Mouse (Mus musculus) lung, postnatal 0 days (tissue): ENCODE data around the gene Tnnt2. TPM values are rescaled to one million over a fixed set of nuclear protein-coding genes. Genes with fewer than 3 reads are reported as not detected.

Experiments used
- ATAC-seq: fragments of 200-750 bp; cut with Nextera tagmentation; 2 replicates; pipeline ENCODE4 v1.8.0; 2017; ENCODE audit warnings: moderate library complexity
- DNase-seq: peaks from one replicate; pipeline ENCODE4 v3.0.0-alpha.2; 2016; ENCODE audit warnings: low spot score
- H3K27ac ChIP-seq: fragments of 300-500 bp; sonication (generic); 2 replicates; pipeline ENCODE4 v1.5.1; 2014; ENCODE audit warnings: antibody characterized with exemption, mild to moderate bottlenecking, low read length, mixed read lengths
- H3K27me3 ChIP-seq: fragments of 300-500 bp; sonication (generic); replicated peaks from 2 replicates; pipeline ENCODE4 v1.6.1; 2014; ENCODE audit warnings: low read length, mixed read lengths; ENCODE audit not compliant: insufficient read depth
- H3K36me3 ChIP-seq: fragments of 300-500 bp; sonication (generic); 2 replicates; pipeline ENCODE4 v1.6.1; 2014; ENCODE audit warnings: low read length, mixed read lengths; ENCODE audit not compliant: insufficient read depth
- H3K4me1 ChIP-seq: fragments of 300-500 bp; sonication (generic); 2 replicates; pipeline ENCODE4 v1.6.1; 2014; ENCODE audit warnings: antibody characterized with exemption, low read depth, low read length, mixed read lengths; ENCODE audit not compliant: insufficient read depth
- H3K4me2 ChIP-seq: fragments of 300-500 bp; sonication (generic); replicated peaks from 2 replicates; pipeline ENCODE4 v1.6.1; 2014; ENCODE audit warnings: low read depth, mild to moderate bottlenecking, low read length, moderate library complexity, mixed read lengths
- H3K4me3 ChIP-seq: fragments of 300-500 bp; sonication (generic); 2 replicates; pipeline ENCODE4 v1.5.1; 2014; ENCODE audit warnings: low read depth, low read length
- H3K9ac ChIP-seq: fragments of 300-500 bp; sonication (generic); replicated peaks from 2 replicates; pipeline ENCODE4 v1.6.1; 2014; ENCODE audit warnings: low read depth, mild to moderate bottlenecking
- H3K9me3 ChIP-seq: fragments of 300-500 bp; sonication (generic); 2 replicates; pipeline ENCODE4 v1.6.1; 2016; ENCODE audit warnings: low read length, mixed read lengths
- CTCF ChIP-seq: IDR thresholded peaks from 2 replicates; pipeline ENCODE4 v1.5.1; 2016; ENCODE audit warnings: antibody characterized with exemption, mild to moderate bottlenecking
- EP300 ChIP-seq: IDR thresholded peaks from 2 replicates; pipeline ENCODE4 v1.6.1; 2016; ENCODE audit warnings: antibody characterized with exemption, mild to moderate bottlenecking, control low read depth
- WGBS: fragments of 180-500 bp; shearing (Covaris S2); extraction: QIAGEN DNeasy Blood & Tissue Kit; methylation state at CpG from one replicate; pipeline ENCODE4 v1.1.7; 2014; 5-methylcytosine and 5-hydroxymethylcytosine counted together
- polyA plus RNA-seq: library from polyadenylated mRNA; unstranded; fragments of >200 nt; fragmentation: Nextera tagmentation; extraction: Ambion mirVana; gene quantifications from 2 replicates; pipeline ENCODE4 v1.2.1, GENCODE M21; 2015

Tnnt2 gene
- polyA plus RNA-seq, 1 experiment from 2014 or later: 84.6 TPM

DNA sequence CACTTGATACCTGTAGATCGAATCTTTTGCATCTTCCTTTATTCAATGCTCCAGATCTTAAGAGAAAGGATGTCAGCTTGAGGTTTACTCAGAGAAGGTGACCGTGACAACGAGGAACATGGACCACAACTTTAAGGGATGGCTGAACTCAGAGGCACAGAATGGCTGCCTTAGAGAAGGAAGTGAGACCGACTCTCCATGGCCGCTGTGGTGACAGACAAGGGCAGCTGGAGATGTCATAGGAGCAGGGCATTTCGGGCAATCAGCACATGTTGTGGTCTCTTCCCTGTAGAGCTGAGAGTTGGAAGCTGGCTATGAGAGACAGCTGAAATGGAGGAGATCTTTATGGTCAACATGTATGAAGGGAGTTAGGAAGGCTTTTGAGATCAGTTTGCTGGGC, 28.7 kb downstream of the Tnnt2 start:
- Histone ChIP-seq H3K9me3 (no peaks in the 10 kb centered on the region), H3K36me3 (no peaks in the 10 kb centered on the region), H3K27ac (no peak overlapping the region), H3K9ac (no peak overlapping the region), H3K4me1 (no peaks in the 10 kb centered on the region), H3K4me3 (no peak overlapping the region), H3K27me3 (no peaks in the 10 kb centered on the region), H3K4me2 (no peak overlapping the region)
- no peak for ATAC-seq
- no peak for TF ChIP-seq EP300
- TF ChIP-seq CTCF: no peak
- 75% methylated on average over 6 of the region's 6 CpGs for WGBS
- DNase-seq: no peak

DNA sequence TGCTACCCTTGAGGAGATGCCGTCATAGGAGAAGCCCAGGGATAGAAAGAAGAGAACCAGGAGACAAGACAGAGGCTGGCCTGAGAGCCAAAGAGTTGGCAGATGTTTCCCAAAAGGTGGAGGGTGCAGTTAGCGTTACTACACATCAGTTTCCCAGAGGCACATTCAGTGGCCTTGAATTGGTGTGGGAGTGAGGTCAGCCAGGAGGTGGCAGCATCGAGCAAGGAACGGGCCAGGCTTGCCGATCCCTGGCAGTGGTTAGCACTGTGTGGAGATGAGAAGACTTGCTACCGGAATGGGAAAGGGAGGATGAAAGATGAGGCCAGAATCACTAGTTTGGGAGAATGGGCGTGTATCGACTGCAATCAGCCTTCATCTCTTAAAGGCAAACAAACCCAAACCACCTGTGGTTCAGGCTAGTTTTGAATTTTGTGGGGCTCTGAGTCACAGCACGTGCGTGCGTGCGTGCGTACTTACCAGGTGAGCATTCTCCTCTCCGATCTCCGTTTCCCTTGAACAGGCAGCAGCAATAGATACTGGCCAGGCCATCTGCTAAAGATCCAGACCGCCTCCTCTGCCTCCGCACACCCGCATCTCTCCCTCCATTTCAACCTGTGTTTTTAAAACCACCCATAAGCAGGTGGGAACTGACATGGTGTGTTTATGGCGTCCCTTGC, 29.5 kb downstream of the Tnnt2 start:
- TF ChIP-seq CTCF (peak; percentile 98), EP300 (no peak)
- Histone ChIP-seq H3K27ac (no peak overlapping the region), H3K4me3 (no peak overlapping the region), H3K27me3 (no peaks in the 10 kb centered on the region), H3K9ac (no peak overlapping the region), H3K36me3 (no peaks in the 10 kb centered on the region), H3K9me3 (no peaks in the 10 kb centered on the region), H3K4me2 (no peak overlapping the region), H3K4me1 (no peaks in the 10 kb centered on the region)
- 51% methylated on average over 19 of the region's 19 CpGs for WGBS
- ATAC-seq: peak; percentile 65
- peak; percentile 78 for DNase-seq

DNA sequence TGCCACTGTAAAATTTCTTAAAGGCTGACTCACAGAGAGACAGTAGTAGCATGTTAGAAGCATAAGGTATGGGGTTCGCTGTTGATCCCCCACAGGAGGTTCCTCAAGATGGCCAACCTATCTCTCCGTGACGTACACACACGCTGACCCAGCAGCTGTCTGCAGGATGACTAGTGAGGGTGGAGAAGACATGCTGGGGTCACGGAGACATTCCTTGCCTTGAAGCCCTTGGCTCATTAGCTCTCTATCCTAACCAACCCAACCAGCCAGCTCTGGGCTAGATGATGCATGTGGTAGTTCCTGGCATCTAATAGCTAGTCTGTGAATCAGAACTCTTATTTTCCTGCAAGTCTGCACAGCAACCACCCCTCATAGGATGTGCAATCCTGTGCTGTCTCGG, 32.4 kb downstream of the Tnnt2 start:
- H3K4me3 ChIP-seq: no peak overlapping the region
- no peak overlapping the region for H3K9ac ChIP-seq
- no peak for DNase-seq
- ATAC-seq: no peak
- TF ChIP-seq EP300: no peak
- no peak for TF ChIP-seq CTCF
- H3K9me3 ChIP-seq: no peaks in the 10 kb centered on the region
- no peaks in the 10 kb centered on the region for H3K27me3 ChIP-seq
- no peaks in the 10 kb centered on the region for H3K36me3 ChIP-seq
- H3K4me1 ChIP-seq: no peaks in the 10 kb centered on the region
- no peak overlapping the region for H3K4me2 ChIP-seq
- WGBS: 84% methylated on average over 6 of the region's 6 CpGs
- no peak overlapping the region for H3K27ac ChIP-seq

DNA sequence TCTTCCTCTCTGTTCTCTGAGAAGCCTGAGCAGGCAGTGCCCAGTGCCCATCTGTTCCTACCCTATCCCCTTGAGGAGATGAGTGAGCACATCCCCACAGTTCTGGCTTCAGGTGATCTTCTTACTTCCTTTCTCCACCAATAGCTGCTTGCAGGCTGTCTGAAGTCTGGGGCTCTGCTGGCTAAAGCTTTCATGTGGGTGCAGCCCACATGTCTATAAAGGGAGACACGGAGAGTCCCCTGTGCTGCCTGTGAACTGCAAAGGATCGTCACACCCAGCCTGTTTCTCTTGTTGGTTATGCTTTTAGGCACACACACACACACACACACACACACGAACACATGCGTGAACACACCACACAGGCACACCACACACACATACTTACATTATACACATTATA, 36.8 kb downstream of the Tnnt2 start:
- no peak overlapping the region for H3K27ac ChIP-seq
- no peak overlapping the region for H3K4me3 ChIP-seq
- H3K4me1 ChIP-seq: no peaks in the 10 kb centered on the region
- no peak for TF ChIP-seq EP300
- TF ChIP-seq CTCF: no peak
- DNase-seq: no peak
- no peaks in the 10 kb centered on the region for H3K36me3 ChIP-seq
- H3K4me2 ChIP-seq: no peak overlapping the region
- no peak for ATAC-seq
- H3K9me3 ChIP-seq: no peaks in the 10 kb centered on the region
- no peaks in the 10 kb centered on the region for H3K27me3 ChIP-seq
- no peak overlapping the region for H3K9ac ChIP-seq
- WGBS: 87% methylated on average over 4 of the region's 4 CpGs

GRCm38 (mm10) chr1:135877248-135877647, 41.1 kb downstream of the Tnnt2 start:
- no peak overlapping the region for H3K27ac ChIP-seq
- DNase-seq (no peak), ATAC-seq (no peak)
- WGBS: 79% methylated on average over 2 of the region's 2 CpGs
- TF ChIP-seq CTCF (no peak), EP300 (no peak)
- no peak overlapping the region for H3K9ac ChIP-seq
- no peak overlapping the region for H3K4me3 ChIP-seq
- no peaks in the 10 kb centered on the region for H3K9me3 ChIP-seq
- no peak overlapping the region for H3K4me2 ChIP-seq
- H3K36me3 ChIP-seq: no peaks in the 10 kb centered on the region
- no peaks in the 10 kb centered on the region for H3K27me3 ChIP-seq
- no peaks in the 10 kb centered on the region for H3K4me1 ChIP-seq

DNA sequence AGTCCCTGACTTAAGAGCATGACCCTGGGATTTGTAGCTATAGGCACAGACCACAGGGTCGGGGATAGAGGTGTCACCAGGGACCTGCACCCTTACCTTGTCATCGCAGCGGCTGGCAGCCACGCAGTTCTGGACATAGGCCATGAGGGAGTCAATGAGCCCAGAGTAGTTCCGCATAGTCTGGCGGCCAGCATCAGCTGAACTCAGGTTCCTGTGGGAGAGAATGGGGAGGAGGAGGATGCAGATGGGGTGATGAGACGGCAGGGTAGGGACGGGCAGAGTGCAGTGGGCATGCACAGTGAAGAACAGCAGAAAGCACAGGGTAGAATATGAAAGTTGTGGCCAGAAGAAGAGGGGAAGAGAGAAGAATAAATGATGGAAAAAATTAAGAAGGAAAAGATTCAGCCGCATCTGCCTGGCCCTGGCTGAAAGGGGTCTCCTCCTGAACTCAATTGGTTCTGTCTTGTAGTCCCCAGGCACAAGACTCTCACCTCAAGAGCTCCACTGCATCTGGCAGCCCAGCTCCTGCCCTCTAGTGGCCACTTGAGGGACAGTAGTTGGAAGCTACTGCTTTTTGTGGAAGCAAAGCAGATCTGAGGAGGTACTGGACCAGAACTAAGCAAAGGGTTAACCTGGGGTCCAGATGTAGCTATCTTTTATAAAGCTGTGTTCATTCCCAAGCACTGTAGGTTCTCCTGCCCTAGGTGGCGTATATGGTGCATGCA, 46.4 kb downstream of the Tnnt2 start:
- no peak overlapping the region for H3K27ac ChIP-seq
- WGBS: 65% methylated on average over 10 of the region's 10 CpGs
- no peaks in the 10 kb centered on the region for H3K36me3 ChIP-seq
- no peaks in the 10 kb centered on the region for H3K27me3 ChIP-seq
- H3K4me2 ChIP-seq: no peak overlapping the region
- no peaks in the 10 kb centered on the region for H3K4me1 ChIP-seq
- H3K9ac ChIP-seq: no peak overlapping the region
- H3K4me3 ChIP-seq: no peak overlapping the region
- TF ChIP-seq CTCF: peak; percentile 91
- TF ChIP-seq EP300: no peak
- DNase-seq (peak; percentile 64), ATAC-seq (peak; percentile 46; the same call in 1 of the 2 replicates)
- H3K9me3 ChIP-seq: no peaks in the 10 kb centered on the region
